Mouse (Mus musculus): ENCODE data around the gene Cd82. TPM values are rescaled to one million over a fixed set of nuclear protein-coding genes. Genes with fewer than 3 reads are reported as not detected.
A peak's percentile ranks its signal among the peaks of the same experiment; 100 is the strongest.

Gene Cd82
- total and polyA plus RNA-seq, 3 experiments, result 177 to 294 (median 215) TPM

DNA sequence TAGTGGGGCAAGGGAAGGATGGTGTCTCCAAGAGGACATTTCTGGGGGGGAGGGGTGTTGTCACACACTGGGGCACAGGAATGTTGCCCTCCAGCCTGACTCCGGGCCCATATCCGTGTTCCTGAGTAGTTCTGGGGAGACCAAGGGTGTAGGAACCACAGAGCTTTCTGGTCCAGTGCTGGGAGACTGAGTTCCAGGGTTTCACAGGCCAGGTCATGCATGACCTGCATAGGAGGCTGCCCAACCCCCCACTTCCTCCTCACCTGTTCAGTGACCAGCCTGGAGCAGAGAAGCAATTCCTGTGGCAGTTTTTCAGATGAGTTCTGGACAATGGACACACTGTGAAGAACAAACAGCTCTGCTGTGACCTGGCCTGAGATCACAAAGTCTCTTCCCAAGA is 19.8 kb downstream of the Cd82 start:
- Histone ChIP-seq H3K79me2 (replicated peaks; ENCODE audit: control insufficient read depth, extremely low read depth, insufficient read depth, poor library complexity, severe bottlenecking) (peaks cover 61% of the 10 kb centered on the region), H3K27ac (ENCODE audit: insufficient read depth, low read depth) (no peak overlapping the region), H3K36me3 (replicated peaks in 1 of 2; ENCODE audit: control insufficient read depth in 1 of 2, insufficient read depth in 1 of 2, low read length in 1 of 2) (peaks cover 58 to 97% of the 10 kb centered on the region in 2 experiments), H3K4me2 (ENCODE audit: insufficient read depth, low read depth, poor library complexity, severe bottlenecking) (no peak overlapping the region), H3K4me3 (replicated peaks in 1 of 3; ENCODE audit: low read depth in 2 of 3, low read length in 2 of 3, poor library complexity in 1 of 3) (no peak overlapping the region), H3K9me3 (replicated peaks; ENCODE audit: low read length) (no peaks in the 10 kb centered on the region), H3K27me3 (replicated peaks) (no peaks in the 10 kb centered on the region), H3K4me1 (ENCODE audit: control insufficient read depth in 1 of 2, insufficient read depth in 2 of 2) (peaks cover 46 to 91% of the 10 kb centered on the region in 2 experiments), H3K9ac (ENCODE audit: insufficient read depth, low read depth) (no peak overlapping the region)
- dilution Hi-C loops (cut with MboI; ENCODE audit: extremely low pct_ligation_motif_present, extremely low pct_unique_long_range_greater_than_20kb, low sequenced_read_pairs), result no loop called here
- in situ Hi-C loops (cut with MboI; ENCODE audit: low pct_ligation_motif_present, low pct_unique_long_range_greater_than_20kb, low sequenced_read_pairs), result no loop called here
- TF ChIP-seq UBTF (IDR thresholded peaks at IDR 0.05; ENCODE audit: low read depth, low read length) (no peak), EP300 (IDR thresholded peaks at IDR 0.05; ENCODE audit: low read length) (0 out of 2 replicates have a peak, but pooled peaks have one; percentile 9), JUND (conservative IDR thresholded peaks at IDR 0.05; ENCODE audit: low read depth, low read length) (no peak)
- DNase-seq (ENCODE audit: extremely low read depth), result no peak

DNA sequence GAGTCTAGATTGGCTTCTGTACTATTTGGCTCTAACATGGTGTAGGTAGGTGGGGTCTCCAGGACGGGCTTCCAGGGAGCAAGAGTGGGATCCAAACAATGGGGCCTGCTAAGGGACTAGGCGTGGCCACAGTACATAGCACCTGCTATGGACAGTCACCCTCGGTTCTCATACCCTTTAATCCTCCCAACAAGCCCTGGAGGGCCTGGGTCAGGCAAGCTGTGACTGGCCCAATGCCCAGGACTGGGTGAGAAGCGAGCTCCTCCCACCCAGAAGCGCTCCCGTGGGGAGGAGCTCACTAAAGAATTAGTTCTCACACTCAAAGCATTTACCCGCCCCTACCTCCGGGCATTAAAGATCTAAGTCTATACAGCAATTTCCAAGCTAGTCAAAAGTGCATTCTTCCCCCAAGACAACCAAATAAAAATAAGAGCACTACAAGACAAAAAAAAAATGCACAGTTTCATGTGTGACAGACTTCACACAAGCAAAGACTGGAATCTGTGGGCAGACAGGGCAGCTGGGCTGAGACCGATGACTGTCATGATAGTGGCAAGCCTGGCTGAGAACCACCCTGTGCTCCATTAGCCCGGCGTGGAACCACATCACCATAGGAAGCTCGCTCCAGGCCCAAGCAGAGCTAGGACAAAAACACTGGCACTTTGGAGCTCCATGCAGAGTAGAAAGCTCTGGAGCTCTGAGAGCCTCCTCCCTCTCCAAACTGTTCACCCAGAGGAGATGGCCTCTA is 23.0 kb downstream of the Cd82 start:
- H3K36me3 ChIP-seq (replicated peaks in 1 of 2; ENCODE audit: control insufficient read depth in 1 of 2, insufficient read depth in 1 of 2, low read length in 1 of 2), result peaks cover 71 to 98% of the 10 kb centered on the region in 2 experiments
- H3K4me3 ChIP-seq (replicated peaks in 1 of 3; ENCODE audit: low read depth in 2 of 3, low read length in 2 of 3, poor library complexity in 1 of 3), result no peak overlapping the region

DNA sequence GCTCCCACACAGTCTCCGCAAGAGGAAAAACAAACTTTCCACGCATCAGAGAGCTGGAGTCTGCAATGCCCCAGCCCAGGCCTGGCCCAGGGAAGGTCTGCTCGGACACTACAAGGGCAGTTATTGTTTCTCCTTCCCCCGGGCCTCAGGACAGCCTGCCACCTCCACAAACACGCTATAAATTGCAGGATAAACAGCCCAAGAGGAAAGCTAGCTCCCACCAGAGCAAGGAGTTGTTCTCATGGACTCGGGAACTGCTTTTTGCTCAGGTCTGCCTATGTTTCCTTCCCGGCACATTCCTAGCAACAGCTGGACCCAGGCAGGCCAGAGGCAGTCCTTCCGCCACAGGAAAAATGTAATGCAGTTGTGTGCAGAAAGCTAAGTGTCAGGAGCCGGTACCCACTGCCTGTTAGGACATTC is 23.6 kb downstream of the Cd82 start:
- no peaks in the 10 kb centered on the region for H3K27me3 ChIP-seq (replicated peaks)
- peaks cover 40 to 88% of the 10 kb centered on the region in 2 experiments for H3K4me1 ChIP-seq (ENCODE audit: control insufficient read depth in 1 of 2, insufficient read depth in 2 of 2)
- no peak overlapping the region for H3K9ac ChIP-seq (ENCODE audit: insufficient read depth, low read depth)
- DNase-seq (ENCODE audit: extremely low read depth), result no peak
- no peaks in the 10 kb centered on the region for H3K9me3 ChIP-seq (replicated peaks; ENCODE audit: low read length)
- TF ChIP-seq E2F4 (IDR thresholded peaks at IDR 0.05; ENCODE audit: insufficient replicate concordance, low read depth, low read length) (no peak), NRF1 (IDR thresholded peaks at IDR 0.05; ENCODE audit: low read depth, low read length) (no peak), SMC3 (IDR thresholded peaks at IDR 0.05; ENCODE audit: low read depth, low read length) (no peak), MAX (IDR thresholded peaks at IDR 0.05; ENCODE audit: low read length) (no peak), POLR2AphosphoS2 (IDR thresholded peaks at IDR 0.05; ENCODE audit: low read depth, low read length) (no peak), RAD21 (IDR thresholded peaks at IDR 0.05; ENCODE audit: low read depth, low read length) (no peak), RCOR1 (conservative IDR thresholded peaks at IDR 0.05; ENCODE audit: low read depth, low read length) (no peak), GABPA (IDR thresholded peaks at IDR 0.05; ENCODE audit: insufficient replicate concordance, low read depth, low read length) (no peak), MXI1 (IDR thresholded peaks at IDR 0.05; ENCODE audit: low read depth, low read length) (no peak)
- peaks cover 39% of the 10 kb centered on the region for H3K79me2 ChIP-seq (replicated peaks; ENCODE audit: control insufficient read depth, extremely low read depth, insufficient read depth, poor library complexity, severe bottlenecking)
- in situ Hi-C loops (cut with MboI; ENCODE audit: low pct_ligation_motif_present, low pct_unique_long_range_greater_than_20kb, low sequenced_read_pairs), result no loop called here
- H3K4me2 ChIP-seq (ENCODE audit: insufficient read depth, low read depth, poor library complexity, severe bottlenecking), result no peak overlapping the region
- dilution Hi-C loops (cut with MboI; ENCODE audit: extremely low pct_ligation_motif_present, extremely low pct_unique_long_range_greater_than_20kb, low sequenced_read_pairs), result no loop called here
- no peak overlapping the region for H3K4me3 ChIP-seq (replicated peaks in 1 of 3; ENCODE audit: low read depth in 2 of 3, low read length in 2 of 3, poor library complexity in 1 of 3)
- peaks cover 71 to 98% of the 10 kb centered on the region in 2 experiments for H3K36me3 ChIP-seq (replicated peaks in 1 of 2; ENCODE audit: control insufficient read depth in 1 of 2, insufficient read depth in 1 of 2, low read length in 1 of 2)
- H3K27ac ChIP-seq (ENCODE audit: insufficient read depth, low read depth), result no peak overlapping the region

More for the DNA sequence above, 23.0 kb downstream of the Cd82 start:
- no peak overlapping the region for H3K4me2 ChIP-seq (ENCODE audit: insufficient read depth, low read depth, poor library complexity, severe bottlenecking)
- DNase-seq (ENCODE audit: extremely low read depth), result no peak
- peaks cover 44% of the 10 kb centered on the region for H3K79me2 ChIP-seq (replicated peaks; ENCODE audit: control insufficient read depth, extremely low read depth, insufficient read depth, poor library complexity, severe bottlenecking)
- TF ChIP-seq RCOR1 (conservative IDR thresholded peaks at IDR 0.05; ENCODE audit: low read depth, low read length) (no peak), TBP (conservative IDR thresholded peaks at IDR 0.05; ENCODE audit: low read depth, low read length) (no peak), E2F4 (IDR thresholded peaks at IDR 0.05; ENCODE audit: insufficient replicate concordance, low read depth, low read length) (no peak), ELF1 (IDR thresholded peaks at IDR 0.05; ENCODE audit: low read depth, low read length) (no peak), CHD1 (IDR thresholded peaks at IDR 0.05; ENCODE audit: low read depth, low read length) (no peak), MAX (IDR thresholded peaks at IDR 0.05; ENCODE audit: low read length) (no peak), SIN3A (IDR thresholded peaks at IDR 0.05; ENCODE audit: low read length) (no peak), UBTF (IDR thresholded peaks at IDR 0.05; ENCODE audit: low read depth, low read length) (no peak), ETS1 (conservative IDR thresholded peaks at IDR 0.05; ENCODE audit: low read depth, low read length) (no peak)
- in situ Hi-C loops (cut with MboI; ENCODE audit: low pct_ligation_motif_present, low pct_unique_long_range_greater_than_20kb, low sequenced_read_pairs) (no loop called here), dilution Hi-C loops (cut with MboI; ENCODE audit: extremely low pct_ligation_motif_present, extremely low pct_unique_long_range_greater_than_20kb, low sequenced_read_pairs) (no loop called here)
- H3K27ac ChIP-seq (ENCODE audit: insufficient read depth, low read depth), result no peak overlapping the region
- H3K27me3 ChIP-seq (replicated peaks), result no peaks in the 10 kb centered on the region
- no peaks in the 10 kb centered on the region for H3K9me3 ChIP-seq (replicated peaks; ENCODE audit: low read length)
- H3K9ac ChIP-seq (ENCODE audit: insufficient read depth, low read depth), result no peak overlapping the region
- H3K4me1 ChIP-seq (ENCODE audit: control insufficient read depth in 1 of 2, insufficient read depth in 2 of 2), result peaks cover 45 to 88% of the 10 kb centered on the region in 2 experiments
